Mouse (Mus musculus) liver, postnatal 0 days (tissue): ENCODE measurements around the gene Enkur. TPM values are rescaled to one million over a fixed set of nuclear protein-coding genes. Genes with fewer than 3 reads are reported as not detected.

ENCODE experiments used
- ATAC-seq: fragments of 200-750 bp; cut with Nextera tagmentation; 2 replicates; pipeline ENCODE4 v1.8.0; 2017; ENCODE audit warnings: mild to moderate bottlenecking, moderate library complexity
- DNase-seq: peaks from one replicate; pipeline ENCODE4 v3.0.0-alpha.2; 2016
- H3K27ac ChIP-seq: fragments of 300-500 bp; sonication (generic); 2 replicates; pipeline ENCODE4 v1.5.1; 2014; ENCODE audit warnings: antibody characterized with exemption, moderate library complexity, mild to moderate bottlenecking, low read depth
- H3K27me3 ChIP-seq: fragments of 300-500 bp; sonication (generic); 2 replicates; pipeline ENCODE4 v1.6.1; 2014; ENCODE audit warnings: low read length, control low read depth, mixed read lengths; ENCODE audit not compliant: insufficient read depth
- H3K36me3 ChIP-seq: fragments of 300-500 bp; sonication (generic); replicated peaks from 2 replicates; pipeline ENCODE4 v1.6.1; 2014; ENCODE audit warnings: mild to moderate bottlenecking, control low read depth, low read length, moderate library complexity, mixed read lengths; ENCODE audit not compliant: insufficient read depth
- H3K4me1 ChIP-seq: fragments of 300-500 bp; sonication (generic); 2 replicates; pipeline ENCODE4 v1.6.1; 2014; ENCODE audit warnings: antibody characterized with exemption, mild to moderate bottlenecking, control low read depth; ENCODE audit not compliant: insufficient read depth
- H3K4me2 ChIP-seq: fragments of 300-500 bp; sonication (generic); 2 replicates; pipeline ENCODE4 v1.6.1; 2014; ENCODE audit warnings: low read depth, mild to moderate bottlenecking, low read length, moderate library complexity, mixed read lengths
- H3K4me3 ChIP-seq: fragments of 300-500 bp; sonication (generic); 2 replicates; pipeline ENCODE4 v1.5.1; 2014; ENCODE audit warnings: low read depth, low read length
- H3K9ac ChIP-seq: fragments of 300-500 bp; sonication (generic); replicated peaks from 2 replicates; pipeline ENCODE4 v1.6.1; 2014; ENCODE audit warnings: mild to moderate bottlenecking, moderate library complexity
- H3K9me3 ChIP-seq: fragments of 300-500 bp; sonication (generic); 2 replicates; pipeline ENCODE4 v1.6.1; 2016; ENCODE audit warnings: mild to moderate bottlenecking, control low read depth, low read length, mixed read lengths
- CTCF ChIP-seq: sonication (generic); IDR thresholded peaks from 2 replicates; pipeline ENCODE4 v1.5.1; 2016; ENCODE audit warnings: antibody characterized with exemption, low read depth
- EP300 ChIP-seq: IDR thresholded peaks from 2 replicates; pipeline ENCODE4 v1.6.1; 2016; ENCODE audit warnings: antibody characterized with exemption, low read depth, mild to moderate bottlenecking
- WGBS: fragments of 180-500 bp; shearing (Covaris S2); extraction: QIAGEN DNeasy Blood & Tissue Kit; methylation state at CpG from one replicate; pipeline ENCODE4 v1.1.7; 2014; ENCODE audit not compliant: insufficient replicate concordance; 5-methylcytosine and 5-hydroxymethylcytosine counted together
- polyA plus RNA-seq: library from polyadenylated mRNA; unstranded; fragments of >200 nt; fragmentation: Nextera tagmentation; extraction: Ambion mirVana; gene quantifications from 2 replicates; pipeline ENCODE4 v1.2.1, GENCODE M21; 2015

Gene Enkur
- polyA plus RNA-seq, 1 experiment from 2014 or later, result 0.14 TPM

- ATAC-seq (no peak), DNase-seq (no peak)
- WGBS, result 84% methylated on average over 5 of the region's 5 CpGs
- H3K36me3 ChIP-seq, result no peaks in the 10 kb centered on the region
- H3K4me3 ChIP-seq, result no peak overlapping the region
- no peak overlapping the region for H3K4me2 ChIP-seq
- H3K4me1 ChIP-seq, result no peaks in the 10 kb centered on the region
- H3K27ac ChIP-seq, result no peak overlapping the region
- TF ChIP-seq CTCF (no peak), EP300 (no peak)
- no peaks in the 10 kb centered on the region for H3K27me3 ChIP-seq
- H3K9ac ChIP-seq, result no peak overlapping the region
- no peaks in the 10 kb centered on the region for H3K9me3 ChIP-seq
Measured at GRCm38 (mm10) chr2:21195233-21195632, 9.9 kb downstream of the Enkur start.

GRCm38 (mm10) chr2:21191232-21191631 lies 13.9 kb downstream of the Enkur start:
- Histone ChIP-seq H3K4me2 (no peak overlapping the region), H3K4me1 (no peaks in the 10 kb centered on the region), H3K9ac (no peak overlapping the region), H3K4me3 (no peak overlapping the region), H3K36me3 (no peaks in the 10 kb centered on the region), H3K9me3 (no peaks in the 10 kb centered on the region), H3K27me3 (no peaks in the 10 kb centered on the region), H3K27ac (no peak overlapping the region)
- WGBS, result 43% methylated on average over 1 of the region's 1 CpGs
- DNase-seq (no peak), ATAC-seq (no peak)
- TF ChIP-seq EP300 (no peak), CTCF (no peak)

- no peak for ATAC-seq
- Histone ChIP-seq H3K9ac (no peak overlapping the region), H3K27ac (no peak overlapping the region), H3K4me3 (no peak overlapping the region), H3K4me1 (no peaks in the 10 kb centered on the region), H3K4me2 (no peak overlapping the region), H3K36me3 (no peaks in the 10 kb centered on the region), H3K9me3 (no peaks in the 10 kb centered on the region), H3K27me3 (no peaks in the 10 kb centered on the region)
- DNase-seq, result no peak
- TF ChIP-seq EP300 (no peak), CTCF (no peak)
- 68% methylated on average over 4 of the region's 4 CpGs for WGBS
Measured at GRCm38 (mm10) chr2:21188610-21189009, 16.6 kb downstream of the Enkur start.

- Histone ChIP-seq H3K9me3 (no peaks in the 10 kb centered on the region), H3K4me1 (no peaks in the 10 kb centered on the region), H3K4me2 (no peak overlapping the region), H3K4me3 (no peak overlapping the region), H3K27me3 (no peaks in the 10 kb centered on the region), H3K36me3 (no peaks in the 10 kb centered on the region), H3K9ac (no peak overlapping the region), H3K27ac (no peak overlapping the region)
- WGBS, result 36% methylated on average over 7 of the region's 7 CpGs
- ATAC-seq (no peak), DNase-seq (peak; percentile 68)
- TF ChIP-seq EP300, result no peak
- peak; percentile 83 for TF ChIP-seq CTCF
Measured at GRCm38 (mm10) chr2:21187576-21187975, 17.6 kb downstream of the Enkur start.

GRCm38 (mm10) chr2:21182811-21183210 lies 22.4 kb downstream of the Enkur start:
- Histone ChIP-seq H3K4me2 (no peak overlapping the region), H3K9me3 (no peaks in the 10 kb centered on the region), H3K4me3 (no peak overlapping the region), H3K27ac (no peak overlapping the region), H3K36me3 (no peaks in the 10 kb centered on the region), H3K27me3 (no peaks in the 10 kb centered on the region), H3K4me1 (no peaks in the 10 kb centered on the region), H3K9ac (no peak overlapping the region)
- DNase-seq (no peak), ATAC-seq (no peak)
- TF ChIP-seq CTCF (no peak), EP300 (no peak)
- WGBS, result 41% methylated on average over 1 of the region's 1 CpGs

- TF ChIP-seq CTCF (no peak), EP300 (no peak)
- H3K9ac ChIP-seq, result no peak overlapping the region
- no peak overlapping the region for H3K4me3 ChIP-seq
- H3K27me3 ChIP-seq, result no peaks in the 10 kb centered on the region
- DNase-seq (no peak), ATAC-seq (no peak)
- no peaks in the 10 kb centered on the region for H3K36me3 ChIP-seq
- no peaks in the 10 kb centered on the region for H3K4me1 ChIP-seq
- H3K9me3 ChIP-seq, result no peaks in the 10 kb centered on the region
- H3K27ac ChIP-seq, result no peak overlapping the region
- no peak overlapping the region for H3K4me2 ChIP-seq
- WGBS, result 60% methylated on average over 5 of the region's 5 CpGs
Measured at GRCm38 (mm10) chr2:21179136-21179535, 26.0 kb downstream of the Enkur start.

GRCm38 (mm10) chr2:21172797-21173196 lies 32.4 kb downstream of the Enkur start:
- no peaks in the 10 kb centered on the region for H3K36me3 ChIP-seq
- WGBS, result 64% methylated on average over 3 of the region's 3 CpGs
- H3K27me3 ChIP-seq, result no peaks in the 10 kb centered on the region
- ATAC-seq (no peak), DNase-seq (no peak)
- no peak overlapping the region for H3K27ac ChIP-seq
- no peaks in the 10 kb centered on the region for H3K4me1 ChIP-seq
- H3K4me3 ChIP-seq, result no peak overlapping the region
- no peak overlapping the region for H3K4me2 ChIP-seq
- TF ChIP-seq CTCF, result no peak
- TF ChIP-seq EP300, result no peak
- H3K9ac ChIP-seq, result no peak overlapping the region
- no peaks in the 10 kb centered on the region for H3K9me3 ChIP-seq
